Mouse (Mus musculus) hindbrain, embryonic 11.5 days (tissue): ENCODE results near the gene Sult6b2. TPM values are rescaled to one million over a fixed set of nuclear protein-coding genes. Genes with fewer than 3 reads are reported as not detected.

ENCODE experiments used
- ATAC-seq: fragments of 200-750 bp; cut with Nextera tagmentation; 2 replicates; pipeline ENCODE4 v1.8.0; 2017; ENCODE audit warnings: mild to moderate bottlenecking, moderate TSS enrichment, moderate library complexity; ENCODE audit not compliant: low FRiP score
- DNase-seq: peaks from one replicate; pipeline ENCODE4 v3.0.0-alpha.2; 2015; ENCODE audit warnings: low spot score
- H3K27ac ChIP-seq: fragments of 300-500 bp; sonication (generic); 2 replicates; pipeline ENCODE4 v1.5.1; 2014; ENCODE audit warnings: mild to moderate bottlenecking, low read depth, low read length
- H3K27me3 ChIP-seq: fragments of 300-500 bp; sonication (generic); 2 replicates; pipeline ENCODE4 v1.6.1; 2014; ENCODE audit warnings: mild to moderate bottlenecking, low read length, moderate library complexity, mixed read lengths; ENCODE audit not compliant: control insufficient read depth, insufficient read depth
- H3K36me3 ChIP-seq: fragments of 300-500 bp; sonication (generic); 2 replicates; pipeline ENCODE4 v1.6.1; 2014; ENCODE audit warnings: mild to moderate bottlenecking, low read length, moderate library complexity, mixed read lengths; ENCODE audit not compliant: control insufficient read depth, insufficient read depth
- H3K4me1 ChIP-seq: fragments of 300-500 bp; sonication (generic); replicated peaks from 2 replicates; pipeline ENCODE4 v1.6.1; 2014; ENCODE audit warnings: low read length, mixed read lengths; ENCODE audit not compliant: control insufficient read depth, insufficient read depth
- H3K4me2 ChIP-seq: fragments of 300-500 bp; sonication (generic); replicated peaks from 2 replicates; pipeline ENCODE4 v1.6.1; 2014; ENCODE audit warnings: mild to moderate bottlenecking, low read depth, low read length
- H3K4me3 ChIP-seq: fragments of 300-500 bp; sonication (generic); 2 replicates; pipeline ENCODE4 v1.5.1; 2014; ENCODE audit warnings: low read depth, low read length
- H3K9ac ChIP-seq: fragments of 300-500 bp; sonication (generic); 2 replicates; pipeline ENCODE4 v1.6.1; 2014; ENCODE audit warnings: low read depth, low read length
- H3K9me3 ChIP-seq: fragments of 300-500 bp; sonication (generic); 2 replicates; pipeline ENCODE4 v1.6.1; 2016; ENCODE audit warnings: low read length; ENCODE audit not compliant: control insufficient read depth
- WGBS: fragments of 180-500 bp; shearing (Covaris S2); extraction: QIAGEN DNeasy Blood & Tissue Kit; methylation state at CpG from one replicate; pipeline ENCODE4 v1.1.7; 2014; 5-methylcytosine and 5-hydroxymethylcytosine counted together
- polyA plus RNA-seq: library from polyadenylated mRNA; unstranded; fragments of >200 nt; fragmentation: Nextera tagmentation; extraction: Ambion mirVana; gene quantifications from 2 replicates; pipeline ENCODE4 v1.2.1, GENCODE M21; 2014

Sult6b2 gene
- polyA plus RNA-seq, 1 experiment from 2014 or later = not detected

DNA sequence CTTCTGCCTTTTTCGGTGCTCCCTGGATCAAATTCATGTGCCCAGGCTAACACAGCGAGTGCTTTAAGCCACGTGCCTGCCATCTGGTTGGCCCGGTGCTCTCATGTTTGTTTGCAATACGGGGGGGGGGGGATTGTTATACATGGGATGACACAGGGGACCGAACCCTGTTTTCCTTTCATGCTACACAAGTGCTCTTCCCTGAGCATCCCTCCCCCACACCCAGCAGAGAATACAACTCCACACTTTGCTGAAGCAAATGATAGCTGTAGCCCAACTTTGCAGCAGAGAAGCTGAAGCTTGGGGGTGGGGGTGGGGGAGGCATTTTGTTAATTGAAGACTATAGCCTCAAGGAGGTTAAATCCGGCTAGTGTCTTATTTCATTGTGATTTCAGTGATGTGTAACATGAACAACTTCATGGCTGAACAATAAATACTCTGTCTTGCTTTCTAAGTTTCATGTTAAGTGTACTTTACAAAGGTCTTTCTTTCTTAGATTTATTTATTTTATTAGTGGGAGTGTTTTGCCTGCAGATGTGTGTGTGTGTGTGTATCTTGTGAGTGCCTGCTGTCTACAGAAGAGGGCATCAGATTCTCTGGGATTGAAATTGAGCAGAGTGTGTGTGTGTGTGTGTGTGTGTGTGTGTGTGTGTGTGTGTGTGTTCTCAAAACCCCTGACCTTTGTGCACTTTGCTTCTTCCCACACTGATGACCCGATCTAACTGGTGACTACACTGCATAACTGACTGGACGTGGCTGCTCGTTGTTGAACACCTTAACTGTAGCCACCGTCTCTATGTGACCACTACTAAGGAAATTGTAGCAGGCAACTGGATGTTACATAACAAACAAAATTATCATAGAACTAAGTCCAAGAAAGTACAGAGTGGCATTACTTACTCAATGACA lies 1.4 kb downstream of the Sult6b2 start:
- Histone ChIP-seq H3K4me2 (no peak overlapping the region), H3K4me1 (no peaks in the 10 kb centered on the region), H3K9ac (no peak overlapping the region), H3K4me3 (no peak overlapping the region), H3K9me3 (no peaks in the 10 kb centered on the region), H3K36me3 (no peaks in the 10 kb centered on the region), H3K27ac (no peak overlapping the region), H3K27me3 (no peaks in the 10 kb centered on the region)
- 49% methylated on average over 11 of the region's 11 CpGs for WGBS
- DNase-seq (no peak), ATAC-seq (no peak)

DNA sequence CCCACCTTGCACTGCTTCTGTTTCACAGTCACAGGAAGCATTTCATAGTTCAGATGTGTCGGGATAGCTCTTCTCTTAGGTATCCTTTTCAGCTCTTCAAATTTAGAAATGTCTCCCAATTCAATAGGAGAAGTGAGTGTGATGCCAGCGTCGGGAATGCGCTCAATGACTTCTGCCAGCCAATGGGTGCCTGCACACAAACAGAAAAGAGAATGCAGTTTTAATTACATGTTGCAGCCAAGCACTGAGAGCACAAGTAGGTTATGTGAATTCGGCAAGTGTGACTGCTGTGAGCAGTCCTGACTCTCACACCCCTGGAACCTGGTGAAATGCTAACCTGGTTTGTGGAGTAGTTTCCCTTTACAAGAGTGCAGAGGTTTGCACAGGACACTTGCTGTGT lies 2.6 kb downstream of the Sult6b2 start:
- ATAC-seq = no peak
- no peak for DNase-seq
- H3K4me2 ChIP-seq = no peak overlapping the region
- H3K9me3 ChIP-seq = no peaks in the 10 kb centered on the region
- no peak overlapping the region for H3K9ac ChIP-seq
- no peaks in the 10 kb centered on the region for H3K36me3 ChIP-seq
- no peaks in the 10 kb centered on the region for H3K27me3 ChIP-seq
- 82% methylated on average over 5 of the region's 5 CpGs for WGBS
- no peak overlapping the region for H3K27ac ChIP-seq
- H3K4me1 ChIP-seq = no peaks in the 10 kb centered on the region
- no peak overlapping the region for H3K4me3 ChIP-seq

DNA sequence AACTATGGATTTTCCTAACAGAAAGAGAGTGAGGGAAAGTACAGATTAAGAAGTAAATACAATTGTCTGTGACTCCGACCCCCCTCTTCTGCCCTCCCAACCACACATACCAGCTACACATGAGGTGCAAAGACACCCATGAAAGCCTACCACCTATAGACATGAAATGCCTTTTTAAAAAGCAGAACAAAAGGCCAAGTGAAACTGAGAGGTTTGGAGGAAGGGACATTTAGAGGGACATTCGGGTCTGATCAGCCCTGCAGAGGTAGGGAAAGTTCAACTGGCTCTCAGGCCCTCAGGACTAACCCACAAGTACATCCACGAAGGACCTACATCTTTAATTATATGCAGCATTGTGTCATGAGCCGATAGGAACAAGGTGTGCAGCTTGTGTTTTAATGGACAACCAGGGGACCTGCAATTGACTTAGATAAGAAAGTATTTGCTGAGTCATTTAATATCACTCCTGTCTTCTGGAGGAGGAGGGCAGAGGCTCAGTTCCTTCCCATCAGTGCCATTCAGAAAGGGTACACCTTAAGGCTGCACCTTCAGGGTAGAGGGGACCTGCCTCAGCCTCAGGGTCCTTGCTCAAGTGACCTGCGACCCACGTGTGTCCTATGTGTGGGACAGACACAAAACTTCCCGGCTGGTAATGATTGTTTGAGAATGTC lies 4.5 kb downstream of the Sult6b2 start:
- Histone ChIP-seq H3K4me1 (no peaks in the 10 kb centered on the region), H3K27ac (no peak overlapping the region), H3K9me3 (no peaks in the 10 kb centered on the region), H3K4me2 (no peak overlapping the region), H3K27me3 (no peaks in the 10 kb centered on the region), H3K36me3 (no peaks in the 10 kb centered on the region), H3K9ac (no peak overlapping the region), H3K4me3 (no peak overlapping the region)
- 87% methylated on average over 7 of the region's 7 CpGs for WGBS
- no peak for DNase-seq
- no peak for ATAC-seq

DNA sequence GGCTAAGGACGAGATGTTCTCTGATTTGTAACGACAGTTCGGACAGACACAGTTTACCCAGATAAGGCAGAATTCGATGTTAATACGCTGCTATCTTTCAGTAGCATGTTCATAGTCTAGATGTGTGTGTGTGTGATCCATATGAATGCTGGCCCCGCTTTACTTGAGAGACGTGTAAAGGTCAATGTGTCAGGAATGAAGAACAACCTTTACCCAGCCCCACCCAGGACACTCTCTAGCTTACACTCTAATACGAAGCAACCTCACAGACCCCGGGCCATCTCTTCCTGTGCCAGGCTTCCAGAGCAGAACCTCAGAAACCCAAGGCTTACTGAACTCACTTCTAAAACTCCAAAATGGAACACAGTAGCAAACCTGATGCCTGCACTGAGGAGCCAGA lies 5.5 kb downstream of the Sult6b2 start:
- no peak overlapping the region for H3K27ac ChIP-seq
- no peak overlapping the region for H3K4me2 ChIP-seq
- no peak for DNase-seq
- no peak overlapping the region for H3K4me3 ChIP-seq
- 68% methylated on average over 9 of the region's 9 CpGs for WGBS
- no peaks in the 10 kb centered on the region for H3K4me1 ChIP-seq
- no peak overlapping the region for H3K9ac ChIP-seq
- ATAC-seq = no peak
- no peaks in the 10 kb centered on the region for H3K36me3 ChIP-seq
- no peaks in the 10 kb centered on the region for H3K27me3 ChIP-seq
- H3K9me3 ChIP-seq = no peaks in the 10 kb centered on the region

DNA sequence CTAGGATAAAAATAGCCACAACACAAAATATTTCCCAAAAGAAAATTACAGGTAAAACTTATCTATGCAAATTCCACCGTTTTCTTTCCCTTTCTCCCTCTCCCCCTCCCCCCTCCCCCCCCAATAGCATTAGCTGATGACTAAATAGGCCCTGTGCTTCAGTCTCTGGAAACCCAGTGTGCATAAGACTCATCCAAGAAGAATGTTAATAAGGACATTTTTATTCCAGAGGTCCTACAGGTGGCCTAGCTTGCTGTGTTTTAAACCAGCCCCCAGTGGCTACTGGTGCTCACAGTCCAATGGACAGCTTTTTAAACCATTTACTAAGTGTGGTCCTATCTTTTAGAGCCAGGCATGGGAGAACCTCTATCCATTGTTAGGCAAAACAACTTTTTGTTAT lies 6.3 kb downstream of the Sult6b2 start:
- WGBS = 72% methylated on average over 1 of the region's 1 CpGs
- H3K4me2 ChIP-seq = no peak overlapping the region
- H3K4me1 ChIP-seq = 0 out of 2 replicates have a peak, but pooled peaks cover 3% of the 10 kb centered on the region

DNA sequence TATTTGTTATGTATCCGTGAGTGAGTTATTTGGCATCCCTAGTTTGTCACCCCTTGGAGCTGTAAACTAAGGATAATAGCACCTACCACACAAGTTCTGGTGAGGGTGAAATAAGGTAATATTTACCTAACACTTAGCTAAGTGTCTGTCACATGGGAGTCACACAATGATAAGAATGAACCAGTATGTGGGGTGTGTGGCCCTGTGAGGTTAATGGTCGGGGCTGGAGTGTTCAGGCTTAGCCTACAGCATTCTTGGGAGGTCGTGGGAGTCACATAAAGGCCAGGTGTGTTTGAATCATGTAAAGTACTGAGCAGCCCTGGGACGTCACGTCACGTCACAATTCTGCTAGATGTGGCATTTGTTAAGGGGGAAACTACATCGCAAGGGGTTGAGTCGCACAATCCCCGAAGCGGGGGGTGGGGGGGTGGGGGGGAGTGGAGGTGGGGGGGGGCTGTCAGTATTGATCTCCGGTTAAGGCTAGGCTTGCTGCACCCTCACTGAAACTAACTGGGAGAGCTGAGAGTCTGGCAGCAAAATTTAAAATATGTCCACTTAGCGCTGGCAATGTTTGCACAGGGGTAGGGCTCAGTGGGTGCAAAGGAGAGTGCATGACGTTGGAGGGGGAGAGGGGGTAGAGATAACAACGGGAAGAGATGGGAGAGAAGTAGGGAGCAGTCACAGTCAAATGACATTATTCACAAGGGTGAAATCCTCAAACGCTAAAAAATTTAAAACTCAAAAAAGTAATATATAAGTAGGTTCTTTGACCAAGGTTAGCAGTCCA lies 8.5 kb downstream of the Sult6b2 start:
- no peaks in the 10 kb centered on the region for H3K27me3 ChIP-seq
- no peak overlapping the region for H3K9ac ChIP-seq
- DNase-seq (no peak), ATAC-seq (no peak)
- H3K4me2 ChIP-seq = no peak overlapping the region
- no peak overlapping the region for H3K27ac ChIP-seq
- no peak overlapping the region for H3K4me3 ChIP-seq
- WGBS = 82% methylated on average over 15 of the region's 15 CpGs
- no peaks in the 10 kb centered on the region for H3K9me3 ChIP-seq
- H3K4me1 ChIP-seq = 0 out of 2 replicates have a peak, but pooled peaks cover 3% of the 10 kb centered on the region
- no peaks in the 10 kb centered on the region for H3K36me3 ChIP-seq

More for the DNA sequence above, 6.3 kb downstream of the Sult6b2 start:
- no peaks in the 10 kb centered on the region for H3K9me3 ChIP-seq
- DNase-seq (no peak), ATAC-seq (no peak)
- no peaks in the 10 kb centered on the region for H3K27me3 ChIP-seq
- H3K36me3 ChIP-seq = no peaks in the 10 kb centered on the region
- H3K27ac ChIP-seq = no peak overlapping the region
- H3K4me3 ChIP-seq = no peak overlapping the region
- H3K9ac ChIP-seq = no peak overlapping the region

DNA sequence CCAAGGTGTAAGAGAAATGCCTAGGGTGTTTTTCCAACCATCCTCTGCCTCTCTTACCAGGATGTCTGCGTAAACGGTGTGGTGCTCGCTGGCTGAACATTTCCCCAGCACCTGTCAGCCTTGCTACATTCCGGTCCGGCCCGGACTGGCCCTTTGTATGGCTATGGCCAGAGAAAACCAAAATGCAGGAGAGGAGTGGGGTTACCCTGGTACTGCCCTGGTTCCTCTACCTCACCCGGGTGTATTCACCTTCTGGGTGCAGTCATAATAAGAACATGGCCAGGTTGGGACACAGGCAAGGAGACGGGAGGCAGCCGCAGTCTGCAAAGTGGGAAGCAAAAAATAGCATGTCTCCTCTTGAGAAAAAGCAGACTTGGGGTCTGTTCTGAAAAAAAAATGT lies 9.2 kb downstream of the Sult6b2 start:
- H3K4me1 ChIP-seq = 0 out of 2 replicates have a peak, but pooled peaks cover 3% of the 10 kb centered on the region

DNA sequence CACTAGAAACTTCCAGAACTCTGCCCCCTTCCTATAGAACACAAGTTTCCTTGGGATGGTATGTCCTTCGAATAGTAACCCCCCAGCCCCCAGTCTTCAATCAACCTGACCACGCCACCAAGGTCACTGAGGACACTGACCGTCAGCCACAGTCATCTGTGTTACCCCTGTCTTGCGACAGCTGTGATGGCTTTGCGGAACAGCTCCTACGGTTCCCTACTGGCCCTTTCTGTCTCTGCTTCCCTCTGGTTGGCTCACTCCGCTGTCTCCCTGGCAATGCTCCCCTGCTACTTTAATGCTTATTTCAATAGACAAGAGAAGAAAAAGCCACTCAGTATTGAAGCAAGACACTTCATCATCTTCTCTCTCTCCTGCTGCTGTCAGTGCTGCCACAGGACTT lies 10.8 kb downstream of the Sult6b2 start:
- Histone ChIP-seq H3K9ac (no peak overlapping the region), H3K36me3 (no peaks in the 10 kb centered on the region), H3K27me3 (no peaks in the 10 kb centered on the region), H3K4me1 (0 out of 2 replicates have a peak, but pooled peaks cover 3% of the 10 kb centered on the region), H3K4me3 (no peak overlapping the region), H3K4me2 (no peak overlapping the region), H3K27ac (no peak overlapping the region), H3K9me3 (no peaks in the 10 kb centered on the region)
- peak; percentile 63; the same call in 1 of the 2 replicates for ATAC-seq
- DNase-seq = peak; percentile 23
- 26% methylated on average over 7 of the region's 7 CpGs for WGBS

More for the DNA sequence above, 9.2 kb downstream of the Sult6b2 start:
- DNase-seq = no peak
- Histone ChIP-seq H3K4me2 (no peak overlapping the region), H3K9ac (no peak overlapping the region), H3K9me3 (no peaks in the 10 kb centered on the region), H3K4me3 (no peak overlapping the region), H3K36me3 (no peaks in the 10 kb centered on the region), H3K27me3 (no peaks in the 10 kb centered on the region), H3K27ac (no peak overlapping the region)
- no peak for ATAC-seq
- WGBS = 93% methylated on average over 9 of the region's 9 CpGs
